Mouse (Mus musculus) bone marrow, adult 2 months (tissue): ENCODE measurements around the gene Med11.

Source experiments
- CTCF ChIP-seq: fragments of 200-500 bp; IDR thresholded peaks from 2 replicates; pipeline ENCODE4 v1.5.1; 2011; ENCODE audit warnings: low read length, control low read depth; ENCODE audit not compliant: control insufficient read depth, insufficient read depth
- POLR2A ChIP-seq: fragments of 200-500 bp; IDR thresholded peaks from 2 replicates; pipeline ENCODE4 v1.6.1; 2011; ENCODE audit warnings: low read depth, mild to moderate bottlenecking, control low read depth, low read length, borderline replicate concordance; ENCODE audit not compliant: control insufficient read depth

GRCm38 (mm10) chr11:70410297-70410643 lies 41.4 kb upstream of the Med11 start:
- TF ChIP-seq CTCF (no peak), POLR2A (no peak)
